Mouse (Mus musculus) adrenal gland, adult (tissue): ENCODE data around the gene Ttll8.

Experiments used
- DNase-seq, 2 experiments: peaks; one replicate each; pipeline ENCODE4 v3.0.0; 2022 to 2023; ENCODE audit warnings: low spot score in 1 of 2; ENCODE audit not compliant: inconsistent age in 2 of 2

Gene Ttll8

GRCm38 (mm10) chr15:88921992-88922310 is 32.3 kb downstream of the Ttll8 start:
- DNase-seq = peak; percentile 65 to 83

GRCm38 (mm10) chr15:88921131-88921991 is 32.9 kb downstream of the Ttll8 start:
- DNase-seq = peak; percentile 80 to 96

- DNase-seq = peak in 1 of 2 experiments; percentile 56
Observed at GRCm38 (mm10) chr15:88920065-88920464, 34.2 kb downstream of the Ttll8 start.

DNA sequence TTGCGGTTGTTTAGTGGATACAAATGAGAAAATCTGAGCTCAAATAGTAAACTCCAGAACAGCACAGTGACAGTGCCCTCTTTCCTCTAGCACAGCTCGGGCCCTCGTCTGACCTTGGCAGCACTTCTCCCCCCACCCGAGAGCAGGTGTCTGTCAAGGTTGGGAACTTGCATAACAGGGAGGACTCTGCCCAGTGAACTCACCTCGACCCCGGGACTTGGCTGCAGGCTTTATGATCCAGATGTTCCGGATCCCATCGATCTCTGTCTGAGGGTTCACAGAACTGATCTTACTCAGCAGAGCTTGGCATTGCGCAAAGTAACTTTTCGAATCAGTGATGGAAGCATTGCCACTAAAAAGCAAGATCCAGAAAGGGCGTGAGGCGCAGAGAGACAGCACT is 34.9 kb downstream of the Ttll8 start:
- DNase-seq = peak; percentile 95 to 97

DNA sequence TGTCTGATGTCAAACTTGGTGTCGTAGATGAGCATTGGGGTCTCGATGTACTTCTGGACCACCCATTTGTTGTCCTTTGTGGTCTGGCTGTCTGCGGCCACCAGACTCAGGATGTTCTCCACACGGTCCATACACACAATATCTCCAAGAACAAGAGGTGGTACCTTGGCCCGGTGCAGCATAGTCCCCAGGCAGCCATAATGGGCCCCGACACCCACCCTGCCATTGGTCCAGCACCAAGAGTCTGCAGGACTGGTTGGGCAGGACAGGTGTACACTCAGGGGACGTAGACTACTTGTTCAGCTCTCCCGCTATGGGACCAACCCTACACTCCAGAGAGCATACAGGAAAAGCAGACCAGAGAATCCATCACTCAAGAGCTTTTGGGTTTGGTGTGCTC is 37.1 kb downstream of the Ttll8 start:
- DNase-seq = peak in 1 of 2 experiments; percentile 30

GRCm38 (mm10) chr15:88916366-88916765 is 37.9 kb downstream of the Ttll8 start:
- DNase-seq = no peak

DNA sequence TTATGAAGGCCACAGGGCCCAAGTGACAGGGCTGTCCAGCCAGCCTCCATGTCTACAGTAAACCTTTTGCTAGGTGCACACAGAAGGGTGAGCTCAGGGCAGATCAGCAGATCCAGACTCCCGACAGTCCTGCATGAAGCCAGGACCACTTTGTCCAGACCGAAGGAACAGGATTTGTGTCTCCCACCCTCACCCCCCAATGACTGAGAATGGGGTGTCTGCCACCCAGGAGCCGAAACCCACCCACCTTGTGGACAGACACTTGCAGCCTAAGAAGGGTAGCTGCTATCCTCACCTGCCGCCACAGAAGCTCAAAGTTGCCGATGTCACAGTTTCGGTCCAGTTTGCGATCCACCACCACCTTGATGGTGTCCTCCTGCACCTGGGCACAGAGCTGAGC is 39.2 kb downstream of the Ttll8 start:
- no peak for DNase-seq

DNA sequence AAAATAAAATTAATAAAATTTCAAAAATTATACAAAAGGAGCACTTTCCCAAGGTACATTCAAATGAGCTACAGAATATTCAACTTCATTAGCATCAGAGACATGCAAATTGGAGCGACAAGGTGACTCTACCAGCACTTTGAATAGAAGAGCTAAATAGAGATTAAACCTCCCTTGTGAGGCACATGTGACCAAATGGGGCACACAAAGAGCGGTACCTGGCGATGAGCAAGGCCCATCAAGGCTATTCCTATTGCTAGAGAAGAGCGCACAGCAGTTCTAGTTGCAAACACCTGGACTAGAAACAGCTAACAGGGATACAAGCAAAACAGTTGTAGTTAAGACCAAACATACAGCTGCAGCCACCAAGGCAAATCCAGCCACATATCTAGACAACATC is 47.9 kb downstream of the Ttll8 start:
- no peak for DNase-seq

GRCm38 (mm10) chr15:88904056-88904811 is 50.0 kb downstream of the Ttll8 start:
- DNase-seq = no peak

GRCm38 (mm10) chr15:88903086-88903485 is 51.1 kb downstream of the Ttll8 start:
- peak in 1 of 2 experiments; percentile 50 for DNase-seq

DNA sequence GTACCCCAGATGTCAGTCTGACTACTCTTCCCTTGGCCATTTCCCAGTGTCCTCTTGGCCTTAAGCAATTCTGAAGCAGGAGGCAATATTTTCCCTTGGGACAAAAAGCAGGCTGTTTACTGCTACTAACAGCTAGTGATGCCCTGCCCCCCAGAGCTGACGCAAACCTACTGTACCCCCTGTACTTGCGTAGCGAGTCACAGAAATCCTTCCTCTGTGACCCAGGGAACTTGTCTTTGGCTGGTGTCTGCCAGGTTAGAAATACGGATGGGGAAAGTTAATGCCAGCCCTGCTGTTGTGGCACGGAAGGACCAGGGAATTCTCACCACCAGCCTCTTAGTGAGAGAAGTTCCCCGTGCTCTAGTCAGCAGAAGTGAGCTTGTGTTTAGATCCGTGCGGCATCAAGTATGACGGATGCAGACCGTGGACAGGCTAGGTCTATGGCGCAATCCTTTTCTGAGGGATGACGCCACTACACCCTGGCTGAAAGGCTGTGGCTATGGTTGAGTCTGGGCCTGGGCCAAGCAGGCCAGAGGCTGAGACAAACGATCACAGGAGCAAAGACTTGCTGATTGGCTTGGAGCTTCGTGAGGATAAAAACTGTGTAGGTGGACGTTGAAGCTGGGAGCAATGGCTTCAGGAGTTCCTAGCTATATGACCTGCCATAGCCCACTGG is 51.9 kb downstream of the Ttll8 start:
- peak in 1 of 2 experiments; percentile 84 for DNase-seq

GRCm38 (mm10) chr15:88896341-88896980 is 57.8 kb downstream of the Ttll8 start:
- DNase-seq = no peak

GRCm38 (mm10) chr15:88895891-88896290 is 58.3 kb downstream of the Ttll8 start:
- no peak for DNase-seq

DNA sequence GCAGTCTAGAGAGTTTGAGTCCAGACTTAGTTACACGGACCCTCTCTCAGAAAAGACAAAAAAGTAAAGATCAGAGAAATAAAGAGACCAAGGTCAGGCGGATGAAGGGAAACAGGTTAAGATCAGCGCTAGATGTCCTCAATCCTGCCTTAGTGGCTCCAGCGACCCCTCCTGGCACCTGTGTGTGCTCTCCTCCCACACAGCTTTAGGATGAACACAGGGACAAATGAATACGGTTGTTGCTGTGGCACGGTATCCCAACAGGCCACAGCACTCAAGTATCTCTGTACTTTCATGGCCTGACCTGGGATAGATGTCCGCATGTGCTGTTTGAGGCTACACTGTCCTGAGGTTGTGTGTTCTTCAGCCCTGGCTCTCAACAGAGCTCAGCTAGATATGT is 59.1 kb downstream of the Ttll8 start:
- no peak for DNase-seq

- DNase-seq = no peak
Observed at GRCm38 (mm10) chr15:88892876-88893275, 61.3 kb downstream of the Ttll8 start.

DNA sequence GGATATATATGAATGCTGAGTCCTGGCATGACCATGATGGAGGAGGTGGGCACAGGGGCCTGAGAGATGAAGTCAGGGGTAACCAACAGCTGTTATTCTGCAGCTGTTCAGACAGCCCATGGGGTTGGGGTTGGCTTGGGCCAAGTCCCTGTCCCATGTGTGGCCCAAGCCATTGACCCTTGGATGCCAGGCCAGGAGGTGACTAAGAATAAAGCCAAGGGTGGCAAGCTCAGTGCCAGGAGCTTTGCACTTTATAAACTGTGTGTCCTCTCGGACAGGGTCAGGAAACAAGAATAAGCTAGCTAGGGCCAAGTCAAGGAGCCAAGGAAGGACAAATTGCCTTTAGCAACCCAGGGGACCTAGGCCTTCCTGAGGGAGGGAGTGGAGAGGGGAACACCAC is 62.0 kb downstream of the Ttll8 start:
- DNase-seq = peak in 1 of 2 experiments; percentile 63

DNA sequence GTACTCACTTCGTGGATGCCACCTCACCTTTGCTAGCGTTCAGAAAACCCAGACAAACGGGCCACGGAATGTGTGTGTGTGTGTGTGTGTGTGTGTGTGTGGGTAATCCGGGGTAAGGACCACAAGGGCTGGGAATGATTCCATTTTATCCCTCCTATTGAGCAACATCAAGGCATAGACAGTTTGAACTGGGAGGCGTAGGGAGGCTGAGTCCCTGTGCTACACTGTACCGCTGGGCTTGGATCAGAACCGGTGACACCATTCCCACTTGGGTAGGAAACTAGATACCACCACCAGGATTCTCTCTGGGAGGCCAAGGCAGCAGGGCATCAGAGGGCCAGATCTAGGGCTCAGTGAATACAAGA is 62.6 kb downstream of the Ttll8 start:
- peak in 1 of 2 experiments; percentile 42 for DNase-seq

DNA sequence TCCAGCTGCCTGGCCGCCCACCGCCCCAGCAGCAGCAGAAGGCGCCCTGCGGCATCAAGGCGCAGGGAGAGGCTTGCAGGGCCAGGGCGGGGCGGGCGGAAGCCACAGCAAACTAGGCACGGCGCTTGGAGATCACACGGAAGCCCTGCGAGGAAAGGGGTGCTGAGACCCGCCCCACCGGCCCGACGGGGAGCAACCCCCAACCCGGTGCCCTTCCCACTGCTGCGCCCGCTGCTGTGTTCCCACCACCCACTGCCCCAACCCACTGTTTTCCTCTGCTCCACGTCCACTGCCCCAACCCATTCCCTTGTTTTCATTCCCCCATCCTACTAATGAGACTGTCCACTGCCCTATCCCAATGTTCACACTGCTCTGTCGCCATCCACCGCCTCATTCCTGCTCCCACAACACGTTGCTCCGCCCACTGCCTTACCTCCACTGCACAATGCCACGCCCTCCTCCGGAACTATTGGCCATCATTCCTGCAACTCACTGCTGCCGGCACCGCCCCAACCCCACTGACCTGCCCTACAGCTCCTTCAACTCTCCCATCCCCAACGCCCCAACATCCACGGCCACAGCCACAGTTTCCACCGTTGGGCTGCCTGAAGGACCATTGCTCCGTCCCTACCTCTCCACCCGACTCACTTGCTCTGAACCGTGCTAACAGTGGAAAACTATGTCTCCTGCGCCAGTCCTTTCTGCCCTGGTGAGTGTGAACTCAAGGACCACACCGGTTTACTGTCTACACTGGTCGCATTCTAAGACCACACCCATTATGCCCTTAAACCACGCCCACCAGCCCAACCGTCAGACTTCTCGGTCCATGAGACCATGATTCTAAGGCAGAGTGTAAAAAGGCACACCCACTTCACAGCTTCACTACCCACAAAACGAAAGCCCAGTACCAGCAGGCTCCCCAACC is 63.2 kb downstream of the Ttll8 start:
- peak; percentile 92 to 94 for DNase-seq

GRCm38 (mm10) chr15:88889994-88890393 is 64.2 kb downstream of the Ttll8 start:
- peak in 1 of 2 experiments; percentile 21 for DNase-seq

GRCm38 (mm10) chr15:88889032-88889431 is 65.2 kb downstream of the Ttll8 start:
- no peak for DNase-seq
